Mouse (Mus musculus) megakaryocyte, embryonic 14.5 days (primary cell): Measurements from ENCODE around the gene Slc48a1.

ENCODE experiments used
- FLI1 ChIP-seq: IDR thresholded peaks from 2 replicates; pipeline ENCODE4 v1.6.1; 2012; ENCODE audit warnings: low read length, inconsistent platforms, mixed read lengths
- GATA1 ChIP-seq: IDR thresholded peaks from 3 replicates; pipeline ENCODE4 v1.6.1; 2012; ENCODE audit warnings: mixed read lengths, low read length, inconsistent platforms, borderline replicate concordance

GRCm38 (mm10) chr15:97815254-97815653, 36.9 kb downstream of the Slc48a1 start:
- TF ChIP-seq FLI1 (no peak), GATA1 (no peak)
